Mouse (Mus musculus) lung, adult 2 months (tissue): ENCODE measurements around the gene Grk6.

Experiments
- CTCF ChIP-seq: fragments of 200-500 bp; IDR thresholded peaks from 2 replicates; pipeline ENCODE4 v1.5.1; 2011; ENCODE audit warnings: mild to moderate bottlenecking, low read length, control low read depth; ENCODE audit not compliant: insufficient read depth
- POLR2A ChIP-seq: fragments of 200-500 bp; IDR thresholded peaks from 2 replicates; pipeline ENCODE4 v1.6.1; 2011; ENCODE audit warnings: low read depth, mild to moderate bottlenecking, control low read depth, low read length, borderline replicate concordance; ENCODE audit errors: extremely low read depth

DNA sequence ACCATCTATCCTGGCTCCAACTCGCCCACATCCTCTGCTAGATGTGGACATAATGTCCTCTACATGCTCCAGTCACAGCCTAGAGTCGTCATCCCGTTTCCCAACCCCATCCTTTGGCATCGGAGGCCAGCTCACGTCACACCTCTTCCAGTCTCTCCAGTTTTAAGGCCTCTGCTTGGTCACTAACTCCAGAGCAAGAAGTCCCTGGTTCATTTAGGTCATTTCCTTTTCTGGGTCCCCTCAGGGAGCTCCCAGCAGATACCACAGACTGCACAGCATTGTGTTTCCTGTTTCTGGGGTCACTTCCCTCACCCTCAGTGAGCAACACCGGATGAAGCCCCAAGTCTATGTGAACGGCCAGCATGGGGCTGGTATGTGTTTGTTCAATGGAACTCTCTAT is 34.1 kb downstream of the Grk6 start:
- TF ChIP-seq CTCF, result no peak
- TF ChIP-seq POLR2A, result no peak
